Mouse (Mus musculus): ENCODE results near the gene Spcs1. TPM values are rescaled to one million over a fixed set of nuclear protein-coding genes. Genes with fewer than 3 reads are reported as not detected.

Spcs1 gene
- total and polyA plus RNA-seq, 3 experiments: 123 to 145 (median 137) TPM

DNA sequence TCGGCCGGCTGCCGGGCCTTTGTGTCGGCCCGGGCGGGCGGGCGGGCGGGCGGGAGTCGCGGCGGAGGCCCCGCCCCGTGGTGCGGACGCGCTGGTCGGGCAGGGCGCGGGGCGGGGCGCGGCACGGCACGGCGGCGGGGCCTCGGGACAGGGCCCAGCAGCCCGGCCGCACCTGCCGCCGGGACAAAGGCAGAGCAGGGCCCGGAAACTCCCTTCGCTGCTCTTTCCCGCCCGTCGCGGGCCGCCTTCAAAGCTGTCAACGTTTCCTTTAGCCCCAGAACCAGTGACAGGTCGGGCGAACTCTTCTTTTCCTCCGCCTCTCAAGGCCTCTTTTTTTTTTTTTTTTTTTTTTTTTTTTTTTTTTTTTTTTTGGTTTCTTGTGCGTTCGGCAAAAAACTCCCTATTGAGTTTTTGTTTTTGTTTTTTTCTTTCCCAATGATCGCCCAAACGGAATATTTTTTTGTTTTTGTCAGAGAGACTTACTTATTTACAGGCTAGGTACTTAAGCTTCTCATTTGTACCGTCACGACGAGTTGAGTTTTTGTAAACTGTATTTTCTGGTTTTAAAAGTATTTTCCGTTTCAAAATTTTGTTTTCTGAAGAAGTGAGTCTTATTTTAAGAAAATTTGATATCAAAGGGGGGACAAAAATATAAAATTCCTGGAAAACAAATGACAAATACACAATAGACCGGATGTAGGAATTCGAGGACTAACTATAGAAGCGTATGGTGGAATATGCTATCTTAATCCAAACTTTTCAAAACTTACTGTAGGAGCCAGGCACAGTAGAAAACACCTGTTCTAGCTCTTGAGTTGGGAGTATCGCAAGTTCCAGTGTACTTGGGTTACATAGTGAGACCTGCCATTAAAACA, 18.1 kb upstream of the Spcs1 start:
- Histone ChIP-seq H3K27ac (peak overlapping the region; percentile 84), H3K79me2 (replicated peaks; ENCODE audit: control insufficient read depth, insufficient read depth, low read length) (0 out of 2 replicates have a peak, but pooled peaks cover 3% of the 10 kb centered on the region), H3K4me1 (ENCODE audit: control insufficient read depth, insufficient read depth, low read length) (peaks cover 7% of the 10 kb centered on the region), H3K36me3 (ENCODE audit: control insufficient read depth, insufficient read depth, low read length) (peaks cover 21% of the 10 kb centered on the region), H3K4me3 (peak overlapping the region; percentile 69), H3K9ac (ENCODE audit: low read depth, low read length) (peak overlapping the region; percentile 94), H3K27me3 (ENCODE audit: control insufficient read depth, insufficient read depth, low read length) (no peaks in the 10 kb centered on the region)
- WGBS: 1% methylated on average over 45 of the region's 56 CpGs
- DNase-seq: peak in 1 of 2 experiments; percentile 92
- TF ChIP-seq EP300 (IDR thresholded peaks at IDR 0.05; ENCODE audit: insufficient read depth, low read depth, low read length) (no peak), CTCF (IDR thresholded peaks at IDR 0.05) (no peak), POLR2A (IDR thresholded peaks at IDR 0.05; ENCODE audit: insufficient read depth, low read depth, low read length) (peak; percentile 37; the same call in 1 of the 2 replicates)
- intact Hi-C loops (cut with DNase I): loop anchor here (1.0 to 5.0 kb wide), 2 partner anchors 18 to 178 kb away; partner anchors contain the start of genes Glt8d1 and Spcs1

DNA sequence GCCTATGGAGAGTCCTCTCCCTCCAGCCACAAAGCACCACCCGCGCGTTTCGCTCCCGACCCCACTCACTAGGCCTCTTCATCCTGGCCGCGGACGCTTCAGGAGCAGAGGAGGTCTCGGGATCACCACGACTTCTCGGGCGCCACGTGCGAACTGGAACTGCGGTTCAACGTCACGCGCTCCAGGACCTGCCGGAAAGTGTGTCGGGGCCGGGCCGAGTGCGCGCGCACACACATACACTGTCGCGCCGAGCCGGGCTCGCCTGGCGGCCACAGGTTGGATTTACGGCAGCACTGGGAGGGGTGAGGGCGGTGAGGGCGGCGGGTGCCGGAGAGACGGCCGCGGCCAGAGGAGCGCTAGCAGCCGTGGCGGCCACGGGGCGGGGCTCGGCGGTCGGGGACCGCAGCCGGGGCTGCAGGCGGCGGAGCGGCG, 17.4 kb upstream of the Spcs1 start, which contains the start of the genes Pbrm1 and Gnl3:
Gene Pbrm1 (plus strand): TSS at position 279 of the 432 bp plus-strand sequence.
Gene Gnl3 (minus strand): TSS at position 293 of the 432 bp plus-strand sequence.
- Histone ChIP-seq H3K4me3 (peak within 1 kb of the TSS; percentile 69), H3K36me3 (ENCODE audit: control insufficient read depth, insufficient read depth, low read length) (peaks cover 23% of the 10 kb centered on the region), H3K27ac (peak within 1 kb of the TSS; percentile 84), H3K27me3 (ENCODE audit: control insufficient read depth, insufficient read depth, low read length) (no peaks in the 10 kb centered on the region), H3K9ac (ENCODE audit: low read depth, low read length) (peak within 1 kb of the TSS; percentile 94), H3K4me1 (ENCODE audit: control insufficient read depth, insufficient read depth, low read length) (peaks cover 7% of the 10 kb centered on the region), H3K79me2 (replicated peaks; ENCODE audit: control insufficient read depth, insufficient read depth, low read length) (0 out of 2 replicates have a peak, but pooled peaks cover 3% of the 10 kb centered on the region)
- intact Hi-C loops (cut with DNase I): loop anchor here (1.0 kb wide), 1 partner anchor 18 kb away; the partner anchor contains the start of genes Glt8d1 and Spcs1
- TF ChIP-seq EP300 (IDR thresholded peaks at IDR 0.05; ENCODE audit: insufficient read depth, low read depth, low read length) (0 out of 2 replicates have a peak, but pooled peaks have one; percentile 16), POLR2A (IDR thresholded peaks at IDR 0.05; ENCODE audit: insufficient read depth, low read depth, low read length) (peak; percentile 78), CTCF (IDR thresholded peaks at IDR 0.05) (peak; percentile 41)
- peak; percentile 97 to 98 for DNase-seq
- WGBS: 1% methylated on average over 48 of the region's 53 CpGs

DNA sequence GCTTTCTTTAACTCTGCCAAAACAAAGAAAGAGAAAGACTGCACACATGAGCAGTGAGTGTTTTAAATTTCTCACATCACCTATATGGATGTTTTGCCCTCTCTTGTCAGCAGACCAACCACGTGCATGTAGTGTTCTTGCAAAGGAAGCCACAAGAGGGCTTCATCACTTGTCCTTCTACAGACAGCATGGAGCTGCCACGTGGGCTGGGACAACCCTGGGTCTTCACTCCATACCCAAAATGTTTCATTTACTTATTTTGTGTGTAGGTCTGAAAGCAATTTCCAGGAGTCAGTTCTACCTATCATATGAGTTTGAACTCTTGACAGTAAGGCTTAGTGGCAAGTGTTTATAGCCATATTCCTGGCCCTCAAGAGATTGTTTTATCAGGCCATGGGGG, 16.4 kb upstream of the Spcs1 start:
- H3K9ac ChIP-seq (ENCODE audit: low read depth, low read length): peak overlapping the region; percentile 41; the same call in 1 of the 2 replicates
- intact Hi-C loops (cut with DNase I): no loop called here
- peak; percentile 16; the same call in 1 of the 2 replicates for TF ChIP-seq CTCF (IDR thresholded peaks at IDR 0.05)
- no peak for TF ChIP-seq EP300 (IDR thresholded peaks at IDR 0.05; ENCODE audit: insufficient read depth, low read depth, low read length)
- H3K4me3 ChIP-seq: peak overlapping the region; percentile 64
- peaks cover 23% of the 10 kb centered on the region for H3K36me3 ChIP-seq (ENCODE audit: control insufficient read depth, insufficient read depth, low read length)
- H3K27me3 ChIP-seq (ENCODE audit: control insufficient read depth, insufficient read depth, low read length): no peaks in the 10 kb centered on the region
- H3K4me1 ChIP-seq (ENCODE audit: control insufficient read depth, insufficient read depth, low read length): peaks cover 7% of the 10 kb centered on the region
- H3K27ac ChIP-seq: no peak overlapping the region
- no peak for DNase-seq
- 0 out of 2 replicates have a peak, but pooled peaks cover 3% of the 10 kb centered on the region for H3K79me2 ChIP-seq (replicated peaks; ENCODE audit: control insufficient read depth, insufficient read depth, low read length)
- 6% methylated on average over 2 of the region's 2 CpGs for WGBS

DNA sequence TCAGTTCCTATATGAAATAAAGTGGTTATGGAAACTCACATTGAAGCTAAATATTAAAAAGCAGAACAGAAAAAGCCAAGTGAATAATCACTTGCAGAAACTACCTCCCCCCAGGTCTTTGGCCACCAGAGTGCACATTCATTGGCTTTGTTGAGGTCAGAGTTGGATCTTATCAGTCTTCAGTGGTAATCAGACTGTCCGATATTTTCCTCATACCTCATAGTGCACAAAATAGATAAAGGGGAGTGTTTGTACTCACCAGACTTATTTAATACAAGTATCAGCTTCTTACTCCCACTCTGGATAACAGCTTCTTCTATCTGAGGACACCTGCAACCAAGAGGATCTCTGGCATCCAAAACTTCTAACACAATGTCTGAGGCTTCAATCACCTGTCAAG, 14.6 kb upstream of the Spcs1 start:
- intact Hi-C loops (cut with DNase I): no loop called here
- TF ChIP-seq CTCF (IDR thresholded peaks at IDR 0.05): no peak
- TF ChIP-seq POLR2A (IDR thresholded peaks at IDR 0.05; ENCODE audit: insufficient read depth, low read depth, low read length): no peak
- TF ChIP-seq EP300 (IDR thresholded peaks at IDR 0.05; ENCODE audit: insufficient read depth, low read depth, low read length): no peak
- H3K36me3 ChIP-seq (ENCODE audit: control insufficient read depth, insufficient read depth, low read length): peaks cover 25% of the 10 kb centered on the region
- H3K27me3 ChIP-seq (ENCODE audit: control insufficient read depth, insufficient read depth, low read length): no peaks in the 10 kb centered on the region
- 43% methylated on average over 1 of the region's 1 CpGs for WGBS
- 0 out of 2 replicates have a peak, but pooled peaks cover 1% of the 10 kb centered on the region for H3K79me2 ChIP-seq (replicated peaks; ENCODE audit: control insufficient read depth, insufficient read depth, low read length)
- DNase-seq: no peak
- no peak overlapping the region for H3K27ac ChIP-seq
- H3K9ac ChIP-seq (ENCODE audit: low read depth, low read length): no peak overlapping the region
- peaks cover 7% of the 10 kb centered on the region for H3K4me1 ChIP-seq (ENCODE audit: control insufficient read depth, insufficient read depth, low read length)
- no peak overlapping the region for H3K4me3 ChIP-seq

DNA sequence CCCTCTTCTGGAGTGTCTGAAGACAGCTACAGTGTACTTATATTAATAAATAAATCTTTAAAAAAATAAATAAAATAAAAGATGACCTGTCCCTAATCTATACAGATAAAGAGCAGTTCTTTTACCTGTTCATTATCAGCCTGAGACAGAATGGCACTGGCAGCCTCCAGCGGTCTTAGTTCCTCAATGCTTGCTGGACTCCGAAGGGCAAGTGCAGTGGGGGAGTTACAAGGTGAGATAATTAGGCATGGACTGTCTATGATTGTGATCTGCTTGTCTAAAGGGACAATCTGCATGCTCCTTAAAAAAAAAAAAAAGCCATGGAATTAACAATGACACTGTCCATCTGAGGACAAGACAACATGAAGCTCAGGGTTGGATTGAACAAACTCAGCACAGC, 12.5 kb upstream of the Spcs1 start:
- no peak overlapping the region for H3K27ac ChIP-seq
- no peak for DNase-seq
- H3K79me2 ChIP-seq (replicated peaks; ENCODE audit: control insufficient read depth, insufficient read depth, low read length): no peaks in the 10 kb centered on the region
- no peak overlapping the region for H3K4me3 ChIP-seq
- WGBS: 95% methylated on average over 2 of the region's 2 CpGs
- no peaks in the 10 kb centered on the region for H3K27me3 ChIP-seq (ENCODE audit: control insufficient read depth, insufficient read depth, low read length)
- H3K4me1 ChIP-seq (ENCODE audit: control insufficient read depth, insufficient read depth, low read length): peaks cover 4% of the 10 kb centered on the region
- intact Hi-C loops (cut with DNase I): no loop called here
- no peak for TF ChIP-seq POLR2A (IDR thresholded peaks at IDR 0.05; ENCODE audit: insufficient read depth, low read depth, low read length)
- TF ChIP-seq EP300 (IDR thresholded peaks at IDR 0.05; ENCODE audit: insufficient read depth, low read depth, low read length): no peak
- no peak for TF ChIP-seq CTCF (IDR thresholded peaks at IDR 0.05)
- peaks cover 17% of the 10 kb centered on the region for H3K36me3 ChIP-seq (ENCODE audit: control insufficient read depth, insufficient read depth, low read length)
- H3K9ac ChIP-seq (ENCODE audit: low read depth, low read length): no peak overlapping the region
